Mouse (Mus musculus): Measurements from ENCODE around the gene Hspb7.

Hspb7 gene

DNA sequence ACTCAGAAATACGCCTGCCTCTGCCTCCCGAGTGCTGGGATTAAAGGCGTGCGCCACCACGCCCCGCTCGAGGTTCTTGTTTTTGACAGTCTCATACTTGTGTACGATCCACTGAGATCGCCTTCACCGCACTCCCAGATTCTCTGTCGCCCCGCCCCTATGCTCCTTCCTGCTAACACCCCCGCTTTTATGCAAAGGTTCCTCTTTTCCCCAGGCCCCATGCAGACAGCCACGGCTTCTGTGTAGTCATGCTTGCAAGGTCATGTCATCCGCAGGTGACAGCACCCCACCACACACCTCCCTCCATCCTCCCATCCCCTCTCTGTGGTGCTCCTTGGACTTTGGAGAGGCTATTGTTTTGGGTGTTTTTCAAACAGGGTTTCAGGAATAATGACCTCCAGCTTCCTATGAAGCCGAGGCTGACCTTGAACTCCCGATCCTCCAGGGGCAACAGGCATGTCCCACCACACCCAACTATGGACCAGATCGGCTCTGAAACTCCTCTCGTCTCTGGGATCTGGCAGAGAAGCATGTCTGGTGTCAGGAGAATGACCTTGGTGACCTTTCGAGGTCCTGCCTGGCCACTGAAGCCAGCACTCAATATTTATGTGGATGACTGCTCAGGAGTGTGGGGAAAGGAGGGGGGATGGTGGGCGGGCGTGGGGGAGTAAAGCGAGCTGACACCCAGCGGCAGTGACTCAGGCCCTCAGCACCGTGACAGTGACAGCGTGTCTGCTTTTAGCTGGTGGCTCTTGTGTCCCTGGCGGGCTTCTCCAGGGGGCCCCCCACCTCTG, 984 bp upstream of the Hspb7 start:
- no peak for DNase-seq (ENCODE audit: low spot score)

DNA sequence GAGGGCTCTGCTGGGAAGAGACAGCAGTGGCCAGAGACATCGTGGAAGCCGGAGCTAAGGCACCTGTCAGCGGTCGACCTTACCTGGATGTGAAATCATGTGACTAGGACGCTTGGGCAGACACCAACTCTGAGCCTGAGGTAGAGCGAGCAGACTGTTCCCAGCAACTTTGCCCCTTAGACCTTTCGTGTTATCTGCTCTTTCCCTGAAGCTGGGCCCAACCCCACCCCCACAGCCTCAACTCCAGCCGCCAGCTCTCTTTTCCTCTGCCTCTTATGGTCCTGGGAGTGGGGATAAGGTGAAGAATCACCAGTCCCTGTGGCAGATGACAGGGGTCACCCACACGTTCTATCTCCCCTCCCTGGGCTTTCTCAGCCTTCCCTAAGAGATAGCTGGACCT, 307 bp downstream of the Hspb7 start:
- no peak for DNase-seq (ENCODE audit: low spot score)

DNA sequence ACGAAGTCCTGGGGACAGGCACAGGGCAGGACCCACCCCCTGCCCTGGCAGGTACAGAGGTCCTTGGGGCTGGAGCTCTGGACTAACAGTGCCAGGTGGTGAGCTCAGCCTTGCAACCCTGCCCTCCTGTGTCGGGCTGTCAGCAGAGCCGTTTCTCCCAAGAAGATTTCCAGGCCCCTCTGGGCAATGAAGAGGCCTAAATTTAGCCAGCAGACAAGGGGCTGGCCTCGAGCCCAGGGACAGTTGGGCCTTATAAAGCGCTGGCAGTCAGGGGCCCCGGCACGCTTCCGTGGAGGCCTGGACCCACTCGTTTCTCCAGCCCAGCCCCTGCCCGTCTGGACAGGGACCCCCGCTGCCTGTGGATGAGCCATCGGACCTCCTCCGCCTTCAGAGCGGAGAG, 844 bp downstream of the Hspb7 start:
- DNase-seq (ENCODE audit: low spot score): no peak

DNA sequence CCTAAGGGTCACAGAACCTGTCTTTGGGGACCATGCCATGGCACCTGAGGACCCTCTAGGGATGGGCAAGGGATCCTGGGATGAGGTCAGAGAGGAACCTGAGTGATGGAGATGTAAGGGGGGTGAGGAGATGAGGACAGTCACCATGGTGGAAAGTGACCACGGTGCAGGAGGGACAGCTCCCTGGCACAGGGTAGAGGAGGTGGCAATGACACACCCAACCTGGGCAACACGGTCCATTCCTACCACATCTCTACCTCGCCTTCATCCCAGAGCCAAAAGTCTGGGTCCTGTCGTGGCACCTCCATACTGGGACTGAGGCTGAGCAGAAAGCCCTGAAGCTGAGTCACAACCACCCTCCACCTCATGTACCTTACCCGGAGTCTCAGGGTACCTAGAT, 2.3 kb downstream of the Hspb7 start:
- DNase-seq (ENCODE audit: low spot score): no peak

- no peak for DNase-seq (ENCODE audit: low spot score)
Observed at GRCm38 (mm10) chr4:141423288-141423687, 2.7 kb downstream of the Hspb7 start.

- DNase-seq (ENCODE audit: low spot score): no peak
Observed at GRCm38 (mm10) chr4:141423691-141424431, 3.3 kb downstream of the Hspb7 start.

- no peak for DNase-seq (ENCODE audit: low spot score)
Observed at GRCm38 (mm10) chr4:141425484-141426479, 5.2 kb downstream of the Hspb7 start.

GRCm38 (mm10) chr4:141426796-141427745, 6.5 kb downstream of the Hspb7 start:
- DNase-seq (ENCODE audit: low spot score): no peak

GRCm38 (mm10) chr4:141427921-141428320, 7.3 kb downstream of the Hspb7 start:
- no peak for DNase-seq (ENCODE audit: low spot score)

GRCm38 (mm10) chr4:141429381-141429780, 8.8 kb downstream of the Hspb7 start:
- no peak for DNase-seq (ENCODE audit: low spot score)

DNA sequence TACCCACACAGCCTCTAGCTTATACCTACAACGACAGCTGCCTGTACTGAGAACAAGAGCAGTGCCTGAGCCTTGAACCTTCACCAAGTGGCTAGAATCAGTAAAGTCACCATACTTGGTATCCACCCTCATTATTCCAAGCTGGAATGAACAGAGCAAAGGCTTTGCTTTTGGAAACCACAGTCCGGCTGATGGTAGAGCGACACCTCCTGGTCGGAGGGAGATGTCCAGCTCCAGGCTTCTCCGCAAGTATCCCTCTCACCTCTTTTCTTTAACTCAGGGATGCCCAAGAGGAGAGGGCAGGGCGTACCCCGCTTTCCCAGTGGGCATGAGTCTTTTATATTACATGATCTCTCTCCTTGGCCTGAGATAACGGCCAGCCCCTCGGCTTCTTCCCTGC, 9.3 kb downstream of the Hspb7 start:
- DNase-seq (ENCODE audit: low spot score): no peak

DNA sequence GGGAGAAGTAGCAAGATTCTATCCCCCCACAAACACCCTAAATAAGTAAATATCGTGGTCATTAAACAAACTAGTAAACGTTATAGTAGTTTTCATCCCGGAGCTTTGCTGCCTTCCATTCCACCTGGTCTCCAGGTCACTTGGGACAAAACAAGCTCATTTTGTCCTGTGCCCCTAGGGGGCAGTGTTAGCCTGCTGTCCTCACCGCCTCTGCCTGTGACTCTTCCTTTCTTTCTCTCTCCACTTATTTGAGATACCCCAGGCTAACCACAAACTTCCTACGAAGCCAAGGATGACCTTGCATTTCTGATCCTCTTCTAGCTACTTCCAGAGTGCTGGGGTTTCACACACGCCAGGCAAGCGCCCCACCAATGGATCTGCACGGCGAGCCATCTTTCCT, 10.4 kb downstream of the Hspb7 start:
- DNase-seq (ENCODE audit: low spot score): no peak

DNA sequence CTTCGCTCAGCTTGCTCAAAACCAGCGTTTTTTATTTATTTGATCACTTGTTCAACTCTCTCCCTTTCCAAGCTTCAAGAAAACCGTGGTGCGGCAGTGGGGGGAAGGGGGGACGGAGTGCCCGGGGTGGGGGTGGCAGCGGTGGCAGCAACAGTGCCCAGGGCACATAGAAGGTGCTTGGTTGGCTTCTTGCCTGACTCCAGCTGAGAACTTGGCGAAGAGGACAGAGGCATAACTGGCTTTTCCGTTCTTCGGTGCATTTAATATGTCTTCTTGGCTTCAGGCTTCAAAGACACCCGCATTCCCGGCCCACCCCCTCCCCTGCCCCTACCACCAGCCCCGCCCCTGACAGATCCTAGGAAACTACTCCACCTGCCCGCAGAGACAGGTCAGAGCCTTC, 12.1 kb downstream of the Hspb7 start:
- DNase-seq (ENCODE audit: low spot score): no peak

- DNase-seq (ENCODE audit: low spot score): no peak
Observed at GRCm38 (mm10) chr4:141433191-141433590, 12.6 kb downstream of the Hspb7 start.

DNA sequence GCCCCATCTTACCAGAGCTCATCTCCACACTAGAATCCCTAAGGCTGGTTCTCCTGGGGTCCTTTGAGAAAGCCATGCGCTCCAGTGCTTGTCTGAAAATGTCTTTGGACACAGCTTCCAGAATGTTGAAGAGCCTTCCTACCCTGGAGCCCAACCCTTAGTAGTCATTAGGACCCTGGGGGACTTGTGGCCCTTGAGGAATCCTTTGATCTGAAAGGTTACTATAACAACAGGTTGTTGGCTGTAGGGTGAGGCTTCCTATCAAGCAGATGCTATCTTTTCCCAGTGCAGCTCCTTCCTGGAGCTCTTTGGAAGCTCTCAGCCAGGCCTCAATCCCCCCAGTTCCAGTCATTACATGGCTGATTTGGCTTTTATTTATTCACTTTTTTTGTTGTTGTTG, 15.4 kb downstream of the Hspb7 start, which contains the start of gene Srarp:
TSS of gene Srarp (minus strand) at position 132 of the 400 bp plus-strand sequence.
- no peak for DNase-seq (ENCODE audit: low spot score)

GRCm38 (mm10) chr4:141439083-141439803, 18.7 kb downstream of the Hspb7 start:
- DNase-seq (ENCODE audit: low spot score): no peak

DNA sequence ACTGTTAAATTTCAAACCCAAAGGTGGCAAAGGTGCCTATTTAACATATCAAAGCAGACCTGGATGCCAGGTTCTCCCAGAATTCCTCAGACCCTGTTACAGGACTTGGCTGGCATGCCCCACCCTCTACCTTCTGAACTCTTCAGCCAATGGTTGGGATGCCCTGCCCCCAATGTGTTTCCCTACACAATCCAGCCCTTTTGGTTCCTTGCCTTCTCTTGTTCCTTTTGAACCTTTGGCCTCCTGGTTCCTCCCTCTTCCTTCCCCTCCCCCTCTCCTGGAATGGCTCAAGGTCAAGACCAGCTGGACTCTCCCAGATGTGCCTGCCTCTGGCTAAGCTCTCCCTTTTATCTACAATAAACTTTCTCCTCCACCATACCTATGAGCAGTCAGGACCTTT, 20.3 kb downstream of the Hspb7 start:
- DNase-seq (ENCODE audit: low spot score): no peak

DNA sequence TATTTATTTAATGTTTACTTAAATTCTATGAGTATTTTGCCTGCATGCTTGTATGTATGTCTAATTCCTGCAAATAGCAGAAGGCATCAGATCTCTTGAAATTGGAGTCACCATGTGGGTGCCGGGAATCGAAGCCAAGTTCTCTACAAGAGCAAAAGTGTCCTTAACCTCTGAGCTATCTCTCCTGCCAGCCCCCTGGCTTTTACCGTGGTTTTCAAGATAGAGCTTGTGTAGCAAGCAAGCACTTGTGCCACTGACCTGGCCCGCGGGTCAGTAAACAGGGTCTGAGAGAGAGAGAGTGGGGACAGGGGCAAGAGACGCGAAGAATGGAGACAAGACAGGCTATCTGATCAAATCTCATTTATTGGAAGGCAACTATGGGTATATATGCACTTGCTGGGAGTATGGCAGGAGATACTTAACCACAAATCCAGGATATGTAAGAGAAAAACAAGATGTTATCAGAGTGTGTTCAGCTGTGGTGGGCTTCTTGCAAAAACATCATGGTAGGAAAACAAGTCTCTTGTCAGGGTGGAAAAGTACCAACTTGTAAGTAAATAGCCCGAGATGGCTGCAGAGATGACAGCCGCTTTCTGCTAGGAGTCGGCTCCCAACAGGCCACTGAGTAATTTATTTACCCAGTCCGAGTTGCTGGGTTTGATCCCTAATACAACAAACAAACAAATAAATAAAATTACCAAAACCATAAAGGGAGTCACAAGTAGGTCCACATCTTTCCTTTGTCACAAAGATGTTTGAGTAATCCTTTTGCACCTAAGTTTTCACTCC, 23.3 kb downstream of the Hspb7 start:
- DNase-seq (ENCODE audit: low spot score): no peak

Measured in ovary, postnatal 10 days (tissue).